Mouse (Mus musculus): ENCODE measurements around the gene Mroh2a. TPM values are rescaled to one million over a fixed set of nuclear protein-coding genes. Genes with fewer than 3 reads are reported as not detected.

Mroh2a gene
- polyA plus RNA-seq, 1 experiment, result 0.96 TPM

- Histone ChIP-seq H3K27me3 (ENCODE audit: control insufficient read depth, insufficient read depth, low read length) (no peaks in the 10 kb centered on the region), H3K36me3 (ENCODE audit: control insufficient read depth, insufficient read depth, low read length) (no peaks in the 10 kb centered on the region), H3K4me3 (ENCODE audit: control insufficient read depth, insufficient read depth, low read length) (no peak overlapping the region), H3K4me1 (replicated peaks; ENCODE audit: control insufficient read depth, insufficient read depth, low read length) (no peaks in the 10 kb centered on the region), H3K27ac (ENCODE audit: control insufficient read depth, insufficient read depth, low read length) (no peak overlapping the region)
- DNase-seq, result no peak
- no peak for TF ChIP-seq POLR2A (IDR thresholded peaks at IDR 0.05; ENCODE audit: control insufficient read depth, extremely low read depth, insufficient read depth, low read length, poor library complexity)
- no peak for TF ChIP-seq CTCF (IDR thresholded peaks at IDR 0.05; ENCODE audit: borderline replicate concordance, control insufficient read depth, extremely low read depth, insufficient read depth, low read length, poor library complexity)
- 90% methylated on average over 5 of the region's 5 CpGs for WGBS
Measured at GRCm38 (mm10) chr1:88229986-88230385, 3.2 kb downstream of the Mroh2a start.

GRCm38 (mm10) chr1:88230421-88230820 is 3.6 kb downstream of the Mroh2a start:
- 74% methylated on average over 7 of the region's 7 CpGs for WGBS
- DNase-seq, result no peak
- H3K4me3 ChIP-seq (ENCODE audit: control insufficient read depth, insufficient read depth, low read length), result no peak overlapping the region
- no peaks in the 10 kb centered on the region for H3K4me1 ChIP-seq (replicated peaks; ENCODE audit: control insufficient read depth, insufficient read depth, low read length)
- no peaks in the 10 kb centered on the region for H3K36me3 ChIP-seq (ENCODE audit: control insufficient read depth, insufficient read depth, low read length)
- TF ChIP-seq POLR2A (IDR thresholded peaks at IDR 0.05; ENCODE audit: control insufficient read depth, extremely low read depth, insufficient read depth, low read length, poor library complexity) (no peak), CTCF (IDR thresholded peaks at IDR 0.05; ENCODE audit: borderline replicate concordance, control insufficient read depth, extremely low read depth, insufficient read depth, low read length, poor library complexity) (no peak)
- H3K27me3 ChIP-seq (ENCODE audit: control insufficient read depth, insufficient read depth, low read length), result no peaks in the 10 kb centered on the region
- H3K27ac ChIP-seq (ENCODE audit: control insufficient read depth, insufficient read depth, low read length), result no peak overlapping the region

GRCm38 (mm10) chr1:88230981-88231802 is 4.4 kb downstream of the Mroh2a start:
- Histone ChIP-seq H3K27me3 (ENCODE audit: control insufficient read depth, insufficient read depth, low read length) (no peaks in the 10 kb centered on the region), H3K4me3 (ENCODE audit: control insufficient read depth, insufficient read depth, low read length) (no peak overlapping the region), H3K27ac (ENCODE audit: control insufficient read depth, insufficient read depth, low read length) (no peak overlapping the region), H3K36me3 (ENCODE audit: control insufficient read depth, insufficient read depth, low read length) (no peaks in the 10 kb centered on the region), H3K4me1 (replicated peaks; ENCODE audit: control insufficient read depth, insufficient read depth, low read length) (no peaks in the 10 kb centered on the region)
- no peak for DNase-seq
- TF ChIP-seq CTCF (IDR thresholded peaks at IDR 0.05; ENCODE audit: borderline replicate concordance, control insufficient read depth, extremely low read depth, insufficient read depth, low read length, poor library complexity), result no peak
- no peak for TF ChIP-seq POLR2A (IDR thresholded peaks at IDR 0.05; ENCODE audit: control insufficient read depth, extremely low read depth, insufficient read depth, low read length, poor library complexity)
- WGBS, result 80% methylated on average over 6 of the region's 6 CpGs

GRCm38 (mm10) chr1:88231803-88232499 is 5.2 kb downstream of the Mroh2a start:
- Histone ChIP-seq H3K27me3 (ENCODE audit: control insufficient read depth, insufficient read depth, low read length) (no peaks in the 10 kb centered on the region), H3K27ac (ENCODE audit: control insufficient read depth, insufficient read depth, low read length) (no peak overlapping the region), H3K4me1 (replicated peaks; ENCODE audit: control insufficient read depth, insufficient read depth, low read length) (no peaks in the 10 kb centered on the region), H3K4me3 (ENCODE audit: control insufficient read depth, insufficient read depth, low read length) (no peak overlapping the region), H3K36me3 (ENCODE audit: control insufficient read depth, insufficient read depth, low read length) (no peaks in the 10 kb centered on the region)
- no peak for DNase-seq
- TF ChIP-seq POLR2A (IDR thresholded peaks at IDR 0.05; ENCODE audit: control insufficient read depth, extremely low read depth, insufficient read depth, low read length, poor library complexity) (no peak), CTCF (IDR thresholded peaks at IDR 0.05; ENCODE audit: borderline replicate concordance, control insufficient read depth, extremely low read depth, insufficient read depth, low read length, poor library complexity) (no peak)
- 73% methylated on average over 7 of the region's 7 CpGs for WGBS

GRCm38 (mm10) chr1:88232664-88233380 is 6.0 kb downstream of the Mroh2a start:
- DNase-seq, result no peak
- TF ChIP-seq POLR2A (IDR thresholded peaks at IDR 0.05; ENCODE audit: control insufficient read depth, extremely low read depth, insufficient read depth, low read length, poor library complexity), result no peak
- TF ChIP-seq CTCF (IDR thresholded peaks at IDR 0.05; ENCODE audit: borderline replicate concordance, control insufficient read depth, extremely low read depth, insufficient read depth, low read length, poor library complexity), result no peak
- Histone ChIP-seq H3K4me3 (ENCODE audit: control insufficient read depth, insufficient read depth, low read length) (no peak overlapping the region), H3K4me1 (replicated peaks; ENCODE audit: control insufficient read depth, insufficient read depth, low read length) (no peaks in the 10 kb centered on the region), H3K27me3 (ENCODE audit: control insufficient read depth, insufficient read depth, low read length) (no peaks in the 10 kb centered on the region), H3K27ac (ENCODE audit: control insufficient read depth, insufficient read depth, low read length) (no peak overlapping the region), H3K36me3 (ENCODE audit: control insufficient read depth, insufficient read depth, low read length) (no peaks in the 10 kb centered on the region)
- WGBS, result 62% methylated on average over 3 of the region's 3 CpGs

Data from thymus, adult 2 months (tissue).